ENCODE assay signal across 18 mouse cellular contexts in the genomic region with DNA sequence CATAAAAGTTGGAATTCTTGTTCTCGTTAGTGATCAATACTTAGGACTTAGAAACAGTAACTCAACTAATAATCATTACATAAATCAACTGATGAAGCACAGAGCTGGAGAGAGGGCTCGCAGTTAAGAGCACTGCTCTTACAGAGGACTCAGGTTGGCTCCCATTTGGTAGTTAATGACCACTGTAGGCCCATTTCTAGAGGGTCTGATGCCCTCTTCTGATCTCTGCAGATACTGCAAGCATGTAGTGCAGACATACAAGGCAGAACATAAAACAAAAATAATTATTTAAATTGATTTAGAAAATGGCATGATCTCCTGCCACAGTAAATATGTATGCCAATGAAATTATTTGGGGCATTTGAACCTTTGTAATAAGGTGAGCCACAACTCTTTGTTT. TPM values are rescaled to one million over a fixed set of nuclear protein-coding genes. Genes with fewer than 3 reads are reported as not detected.
DNase-seq lines count a peak whose midpoint lies in the region; ATAC-seq and TF ChIP-seq lines count a peak whose summit lies in the region.
"Had no signal": no experiment of that assay in that cellular context is flagged by ENCODE, and none has a peak within 500 bp of the region (broad histone marks: within the 10 kb centered on the region; RNA-seq: fewer than 3 reads in every experiment).

No protein-coding gene starts in this region.

- no peak for TF ChIP-seq POLR2A in brain, embryonic 14.5 days (IDR thresholded peaks at IDR 0.05; ENCODE audit: borderline replicate concordance, extremely low read depth, insufficient read depth, insufficient read length, poor library complexity, severe bottlenecking)

- no peak overlapping the region for H3K27ac ChIP-seq in hindbrain, postnatal 0 days
- H3K27ac ChIP-seq in hindbrain, embryonic 12.5 days, result no peak overlapping the region
- no peak overlapping the region for H3K27ac ChIP-seq in neural tube, embryonic 14.5 days (ENCODE audit: low read depth, low read length)
- H3K27ac ChIP-seq in neural tube, embryonic 15.5 days (replicated peaks), result no peak overlapping the region
- H3K27ac ChIP-seq: forebrain, embryonic 13.5 days; heart, embryonic 15.5 days; hindbrain, embryonic 10.5 days; liver, embryonic 13.5 days had no signal

- H3K4me1 ChIP-seq in hindbrain, postnatal 0 days (ENCODE audit: insufficient read depth, low read length), result no peaks in the 10 kb centered on the region
- H3K4me1 ChIP-seq in hindbrain, embryonic 12.5 days, result peaks cover 6% of the 10 kb centered on the region; the same call in 1 of the 2 replicates
- no peaks in the 10 kb centered on the region for H3K4me1 ChIP-seq in neural tube, embryonic 14.5 days (ENCODE audit: control insufficient read depth, insufficient read depth, low read length)
- peaks cover 7% of the 10 kb centered on the region; the same call in 1 of the 2 replicates for H3K4me1 ChIP-seq in neural tube, embryonic 15.5 days

- DNase-seq in hindbrain, postnatal 0 days (ENCODE audit: low spot score), result peak; percentile 25
- no peak for DNase-seq in brain, embryonic 14.5 days (ENCODE audit: low read depth)
- DNase-seq in embryo, embryonic 9.5 days (ENCODE audit: extremely low spot score), result no peak
- no peak for DNase-seq in embryo, embryonic 10 days (ENCODE audit: low spot score)
- DNase-seq: adrenal gland, postnatal 14 days; cerebellum, adult 9-11 months; liver, embryonic 13.5 days; thymus, postnatal 4 days had no signal

- H3K9me3 ChIP-seq in hindbrain, postnatal 0 days (ENCODE audit: low read length), result no peaks in the 10 kb centered on the region
- no peaks in the 10 kb centered on the region for H3K9me3 ChIP-seq in hindbrain, embryonic 12.5 days (replicated peaks)
- no peaks in the 10 kb centered on the region for H3K9me3 ChIP-seq in neural tube, embryonic 14.5 days (ENCODE audit: control insufficient read depth, low read length)
- H3K9me3 ChIP-seq in neural tube, embryonic 15.5 days (replicated peaks), result no peaks in the 10 kb centered on the region
- H3K9me3 ChIP-seq: forebrain, embryonic 13.5 days; G1E; heart, embryonic 15.5 days; hindbrain, embryonic 10.5 days; liver, embryonic 13.5 days; megakaryocyte, embryonic 14.5 days had no signal

- no peak overlapping the region for H3K4me3 ChIP-seq in hindbrain, postnatal 0 days (ENCODE audit: low read length)
- H3K4me3 ChIP-seq in hindbrain, embryonic 12.5 days, result no peak overlapping the region
- H3K4me3 ChIP-seq in neural tube, embryonic 14.5 days (ENCODE audit: low read depth, low read length), result no peak overlapping the region
- no peak overlapping the region for H3K4me3 ChIP-seq in neural tube, embryonic 15.5 days (replicated peaks)
- H3K4me3 ChIP-seq: forebrain, embryonic 13.5 days; heart, embryonic 15.5 days; hindbrain, embryonic 10.5 days; liver, embryonic 13.5 days; megakaryocyte, embryonic 14.5 days had no signal

- 90% methylated on average over 2 of the region's 2 CpGs for WGBS in hindbrain, postnatal 0 days
- 93% methylated on average over 2 of the region's 2 CpGs for WGBS in hindbrain, embryonic 12.5 days
- WGBS in neural tube, embryonic 14.5 days, result 87% methylated on average over 2 of the region's 2 CpGs
- WGBS in neural tube, embryonic 15.5 days, result 86% methylated on average over 2 of the region's 2 CpGs

- peak; percentile 37; the same call in 1 of the 2 replicates for TF ChIP-seq CTCF in hindbrain, postnatal 0 days (IDR thresholded peaks at IDR 0.05; ENCODE audit: low read depth)
- peak; percentile 6; the same call in 1 of the 2 replicates for TF ChIP-seq CTCF in brain, embryonic 14.5 days (IDR thresholded peaks at IDR 0.05; ENCODE audit: borderline replicate concordance, extremely low read depth, insufficient read depth, insufficient read length)

- no peaks in the 10 kb centered on the region for H3K27me3 ChIP-seq in hindbrain, postnatal 0 days (ENCODE audit: insufficient read depth, low read length)
- no peaks in the 10 kb centered on the region for H3K27me3 ChIP-seq in hindbrain, embryonic 12.5 days
- H3K27me3 ChIP-seq in neural tube, embryonic 14.5 days (ENCODE audit: control insufficient read depth, insufficient read depth, low read length), result no peaks in the 10 kb centered on the region
- H3K27me3 ChIP-seq in neural tube, embryonic 15.5 days (replicated peaks), result no peaks in the 10 kb centered on the region
- H3K27me3 ChIP-seq: forebrain, embryonic 13.5 days; heart, embryonic 15.5 days; liver, embryonic 13.5 days; megakaryocyte, embryonic 14.5 days had no signal

- peaks cover under 1% of the 10 kb centered on the region; the same call in 1 of the 2 replicates for H3K36me3 ChIP-seq in hindbrain, postnatal 0 days (ENCODE audit: insufficient read depth, low read length)
- H3K36me3 ChIP-seq in hindbrain, embryonic 12.5 days, result peaks cover 32% of the 10 kb centered on the region
- peaks cover 4% of the 10 kb centered on the region; the same call in 1 of the 2 replicates for H3K36me3 ChIP-seq in neural tube, embryonic 14.5 days (ENCODE audit: control insufficient read depth, insufficient read depth, low read length)
- H3K36me3 ChIP-seq in neural tube, embryonic 15.5 days, result peaks cover 29% of the 10 kb centered on the region

- no peak overlapping the region for H3K9ac ChIP-seq in hindbrain, postnatal 0 days (replicated peaks; ENCODE audit: low read length)
- H3K9ac ChIP-seq in hindbrain, embryonic 12.5 days, result no peak overlapping the region
- no peak overlapping the region for H3K9ac ChIP-seq in neural tube, embryonic 14.5 days (replicated peaks; ENCODE audit: low read depth, low read length)
- H3K9ac ChIP-seq in neural tube, embryonic 15.5 days (replicated peaks), result no peak overlapping the region
- H3K9ac ChIP-seq: forebrain, embryonic 13.5 days; heart, embryonic 15.5 days; liver, embryonic 13.5 days had no signal

- ATAC-seq in hindbrain, postnatal 0 days, result 0 out of 2 replicates have a peak, but pooled peaks have one; percentile 24
- no peak for ATAC-seq in hindbrain, embryonic 12.5 days (ENCODE audit: low FRiP score)
- ATAC-seq in neural tube, embryonic 14.5 days (ENCODE audit: low read depth), result peak; percentile 31; the same call in 1 of the 2 replicates
- ATAC-seq in neural tube, embryonic 15.5 days (ENCODE audit: low FRiP score), result no peak
- ATAC-seq: forebrain, embryonic 13.5 days; lung, postnatal 0 days; midbrain, embryonic 16.5 days had no signal

- no peak overlapping the region for H3K4me2 ChIP-seq in hindbrain, postnatal 0 days (ENCODE audit: low read depth, low read length)
- no peak overlapping the region for H3K4me2 ChIP-seq in hindbrain, embryonic 12.5 days (replicated peaks)
- H3K4me2 ChIP-seq in neural tube, embryonic 14.5 days (ENCODE audit: low read depth, low read length), result no peak overlapping the region
- H3K4me2 ChIP-seq in neural tube, embryonic 15.5 days, result no peak overlapping the region
- H3K4me2 ChIP-seq: forebrain, embryonic 13.5 days; heart, embryonic 15.5 days; liver, embryonic 13.5 days had no signal

RNA-seq across cellular contexts. Expression of gene Uap1, which starts 15.1 kb away (rescaled TPM):
- 38.1 and 46.7 TPM in 2 replicates for total RNA-seq in hindbrain, postnatal 0 days (2014; rRNA removed)
- 52.6 and 54.7 TPM in 2 replicates for polyA plus RNA-seq in hindbrain, postnatal 0 days (2015; fragmentation: Nextera tagmentation; extraction: Ambion mirVana)
- 67.8 and 72.8 TPM in 2 replicates for polyA plus RNA-seq in hindbrain, embryonic 12.5 days (2016; fragmentation: Nextera tagmentation; extraction: Ambion mirVana)
- 62.4 and 70.7 TPM in 2 replicates for polyA plus RNA-seq in neural tube, embryonic 14.5 days (2014; fragmentation: Nextera tagmentation; extraction: Ambion mirVana)
- 64.4 and 65.5 TPM in 2 replicates for polyA plus RNA-seq in neural tube, embryonic 15.5 days (2015; fragmentation: Nextera tagmentation; extraction: Ambion mirVana)
- 31.2 and 34.0 TPM in 2 replicates for polyA plus RNA-seq in brain, embryonic 14.5 days (2012; rRNA removed)

RNA-seq across cellular contexts. Expression of gene Ddr2, which starts 49.1 kb away (rescaled TPM):
- total RNA-seq in hindbrain, postnatal 0 days (2014; rRNA removed), result 5.4 and 8.5 TPM in 2 replicates
- 9.6 and 9.9 TPM in 2 replicates for polyA plus RNA-seq in hindbrain, postnatal 0 days (2015; fragmentation: Nextera tagmentation; extraction: Ambion mirVana)
- 42.1 and 52.5 TPM in 2 replicates for polyA plus RNA-seq in hindbrain, embryonic 12.5 days (2016; fragmentation: Nextera tagmentation; extraction: Ambion mirVana)
- 0.91 and 11.7 TPM in 2 replicates for polyA plus RNA-seq in neural tube, embryonic 14.5 days (2014; fragmentation: Nextera tagmentation; extraction: Ambion mirVana)
- polyA plus RNA-seq in neural tube, embryonic 15.5 days (2015; fragmentation: Nextera tagmentation; extraction: Ambion mirVana), result 8.4 and 10.6 TPM in 2 replicates
- polyA plus RNA-seq in brain, embryonic 14.5 days (2012; rRNA removed), result 5.0 and 8.2 TPM in 2 replicates
- polyA plus RNA-seq: G1E had no signal

RNA-seq across cellular contexts. Expression of gene Uhmk1, which starts 55.5 kb away (rescaled TPM):
- total RNA-seq in hindbrain, postnatal 0 days (2014; rRNA removed), result 45.1 and 45.6 TPM in 2 replicates
- 7.0 and 8.0 TPM in 2 replicates for polyA plus RNA-seq in hindbrain, postnatal 0 days (2015; fragmentation: Nextera tagmentation; extraction: Ambion mirVana)
- 15.3 and 16.3 TPM in 2 replicates for polyA plus RNA-seq in hindbrain, embryonic 12.5 days (2016; fragmentation: Nextera tagmentation; extraction: Ambion mirVana)
- polyA plus RNA-seq in neural tube, embryonic 14.5 days (2014; fragmentation: Nextera tagmentation; extraction: Ambion mirVana), result 11.3 and 18.1 TPM in 2 replicates
- polyA plus RNA-seq in neural tube, embryonic 15.5 days (2015; fragmentation: Nextera tagmentation; extraction: Ambion mirVana), result 8.1 and 8.3 TPM in 2 replicates
- 21.8 and 26.2 TPM in 2 replicates for polyA plus RNA-seq in brain, embryonic 14.5 days (2012; rRNA removed)

Comparison
In these comparisons a context has a peak if more than half of its experiments do, and no peak if none do; other contexts are left out.
1. ATAC-seq: peak in hindbrain, postnatal 0 days (single experiment) and neural tube, embryonic 14.5 days (single experiment); none in hindbrain, embryonic 12.5 days (single experiment) and neural tube, embryonic 15.5 days (single experiment).